Mouse (Mus musculus) bone marrow, adult 2 months (tissue): ENCODE measurements at regions not wholly inside any gene's neighbourhood (a gene's known extent, or its start where the extent isn't known, plus 50 kb on each side); places are given as distances from the start of the nearest gene placed in this dataset.
A peak's percentile ranks its signal among the peaks of the same experiment; 100 is the strongest.

Source experiments
- H3K27ac ChIP-seq: fragments of 200-500 bp; 2 replicates; pipeline ENCODE4 v1.5.1; 2012; ENCODE audit warnings: low read depth, mild to moderate bottlenecking, control low read depth, inconsistent platforms, low read length; ENCODE audit not compliant: control insufficient read depth, poor library complexity, insufficient read depth
- H3K4me1 ChIP-seq: fragments of 200-500 bp; 2 replicates; pipeline ENCODE4 v1.6.1; 2011; ENCODE audit warnings: low read length; ENCODE audit not compliant: control insufficient read depth, insufficient read depth
- H3K4me3 ChIP-seq: fragments of 200-500 bp; replicated peaks from 2 replicates; pipeline ENCODE3; 2011; ENCODE audit warnings: mild to moderate bottlenecking, low read depth, low read length, control low read depth; ENCODE audit not compliant: control insufficient read depth
- CTCF ChIP-seq: fragments of 200-500 bp; IDR thresholded peaks from 2 replicates; pipeline ENCODE4 v1.5.1; 2011; ENCODE audit warnings: low read length, control low read depth; ENCODE audit not compliant: control insufficient read depth, insufficient read depth
- POLR2A ChIP-seq: fragments of 200-500 bp; IDR thresholded peaks from 2 replicates; pipeline ENCODE4 v1.6.1; 2011; ENCODE audit warnings: low read depth, mild to moderate bottlenecking, control low read depth, low read length, borderline replicate concordance; ENCODE audit not compliant: control insufficient read depth
- WGBS: fragments of 180-500 bp; shearing (Covaris S2); methylation state at CpG from one replicate; pipeline ENCODE4 v1.1.7; 2018; 5-methylcytosine and 5-hydroxymethylcytosine counted together

- 86% methylated on average over 11 of the region's 11 CpGs for WGBS
- no peak overlapping the region for H3K4me3 ChIP-seq
Observed at GRCm38 (mm10) chr1:128758802-128759481, 166.8 kb upstream of the Cxcr4 start.

GRCm38 (mm10) chr1:128758294-128758801 is 166.3 kb upstream of the Cxcr4 start:
- Histone ChIP-seq H3K4me1 (no peaks in the 10 kb centered on the region), H3K27ac (no peak overlapping the region), H3K4me3 (no peak overlapping the region)
- TF ChIP-seq CTCF (no peak), POLR2A (no peak)
- 91% methylated on average over 13 of the region's 13 CpGs for WGBS

More at GRCm38 (mm10) chr1:128758802-128759481, 166.8 kb upstream of the Cxcr4 start:
- Histone ChIP-seq H3K27ac (no peak overlapping the region), H3K4me1 (no peaks in the 10 kb centered on the region)
- TF ChIP-seq CTCF (no peak), POLR2A (no peak)

- TF ChIP-seq POLR2A (no peak), CTCF (no peak)
- WGBS, result 87% methylated on average over 3 of the region's 3 CpGs
- Histone ChIP-seq H3K4me3 (no peak overlapping the region), H3K4me1 (no peaks in the 10 kb centered on the region), H3K27ac (no peak overlapping the region)
Observed at GRCm38 (mm10) chr1:128753427-128754012, 161.4 kb upstream of the Cxcr4 start.

GRCm38 (mm10) chr1:128749437-128749994 is 157.4 kb upstream of the Cxcr4 start:
- 76% methylated on average over 5 of the region's 5 CpGs for WGBS
- TF ChIP-seq CTCF (no peak), POLR2A (no peak)
- Histone ChIP-seq H3K27ac (no peak overlapping the region), H3K4me1 (peaks cover 6% of the 10 kb centered on the region; the same call in 1 of the 2 replicates), H3K4me3 (no peak overlapping the region)

- WGBS, result 41% methylated on average over 12 of the region's 12 CpGs
- no peak overlapping the region for H3K27ac ChIP-seq
- TF ChIP-seq CTCF, result no peak
- peaks cover 6% of the 10 kb centered on the region; the same call in 1 of the 2 replicates for H3K4me1 ChIP-seq
- H3K4me3 ChIP-seq, result no peak overlapping the region
Observed at GRCm38 (mm10) chr1:128747196-128747790, 155.2 kb upstream of the Cxcr4 start.

GRCm38 (mm10) chr1:128746461-128747009 is 154.4 kb upstream of the Cxcr4 start:
- H3K27ac ChIP-seq, result peak overlapping the region; percentile 15; the same call in 1 of the 2 replicates

GRCm38 (mm10) chr1:128740616-128741015 is 148.5 kb upstream of the Cxcr4 start:
- Histone ChIP-seq H3K27ac (no peak overlapping the region), H3K4me3 (no peak overlapping the region), H3K4me1 (no peaks in the 10 kb centered on the region)
- 84% methylated on average over 2 of the region's 2 CpGs for WGBS
- TF ChIP-seq CTCF, result no peak
- TF ChIP-seq POLR2A, result no peak

More at GRCm38 (mm10) chr1:128746461-128747009, 154.4 kb upstream of the Cxcr4 start:
- Histone ChIP-seq H3K4me3 (no peak overlapping the region), H3K4me1 (peaks cover 6% of the 10 kb centered on the region; the same call in 1 of the 2 replicates)
- TF ChIP-seq CTCF, result peak; percentile 6; the same call in 1 of the 2 replicates
- TF ChIP-seq POLR2A, result no peak
- 18% methylated on average over 3 of the region's 3 CpGs for whole genome bisulfite sequencing

- Histone ChIP-seq H3K4me1 (no peaks in the 10 kb centered on the region), H3K27ac (no peak overlapping the region), H3K4me3 (no peak overlapping the region)
- 13% methylated on average over 4 of the region's 4 CpGs for WGBS
- TF ChIP-seq CTCF (no peak), POLR2A (no peak)
Observed at GRCm38 (mm10) chr1:128738152-128738551, 146.1 kb upstream of the Cxcr4 start.
